Mouse (Mus musculus) hematopoietic multipotent progenitor cell, adult 10-12 weeks (in vitro differentiated cells): Measurements from ENCODE around the gene Map2k1. TPM values are rescaled to one million over a fixed set of nuclear protein-coding genes. Genes with fewer than 3 reads are reported as not detected.

ENCODE experiments used
- polyA plus RNA-seq: library from polyadenylated mRNA; stranded (reverse); fragments of >175 nt; gene quantifications from 2 replicates; pipeline ENCODE4 v1.2.3, GENCODE M21; 2012; ENCODE audit warnings: low replicate concordance

The Map2k1 gene
- 61.1 and 80.2 TPM in 2 replicates for polyA plus RNA-seq

DNA sequence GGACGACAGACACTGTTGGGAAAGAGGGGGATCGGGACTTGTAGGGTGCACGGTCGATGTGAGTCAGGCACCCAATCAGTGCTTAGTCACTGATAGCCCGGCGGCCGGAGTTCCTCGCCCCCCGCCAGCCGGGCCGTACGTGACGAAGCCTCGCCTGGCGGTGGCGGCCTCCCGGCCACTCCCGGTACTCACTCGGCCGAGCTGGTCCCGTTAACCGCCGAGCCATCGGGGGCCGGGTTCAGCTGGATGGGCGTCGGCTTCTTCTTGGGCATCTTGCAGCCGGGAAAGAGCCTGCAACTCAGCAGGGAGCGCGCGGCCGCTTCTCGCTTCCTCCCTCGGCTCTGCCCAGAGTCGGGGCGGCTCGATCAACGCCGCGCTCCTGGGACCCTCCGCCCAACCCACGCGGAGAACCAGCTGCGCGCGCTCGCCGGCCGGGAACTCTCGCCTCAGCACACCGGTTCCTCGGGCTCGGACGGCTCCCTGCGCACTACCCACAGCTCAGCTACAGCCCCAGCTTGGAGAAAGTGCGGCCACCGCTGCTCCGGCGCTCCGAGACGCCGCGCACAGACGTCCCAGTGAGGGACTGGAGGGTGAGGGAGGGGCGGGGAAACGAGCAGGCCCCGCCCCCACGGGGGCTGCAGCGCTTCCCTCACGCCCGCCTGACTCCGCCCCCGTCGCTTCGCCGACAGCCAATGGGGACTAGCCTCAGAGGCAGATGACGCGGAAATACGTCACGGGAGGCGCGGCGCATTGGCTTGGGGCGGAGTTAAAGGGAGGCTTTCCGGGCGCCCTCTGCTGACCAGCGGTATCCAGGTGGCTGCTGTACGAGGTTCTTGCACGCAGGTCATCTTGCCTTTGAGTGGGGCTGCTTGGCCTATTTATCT, at the start of gene Map2k1:
Gene Map2k1 (minus strand): TSS at position 611 of the 884 bp plus-strand sequence.

DNA sequence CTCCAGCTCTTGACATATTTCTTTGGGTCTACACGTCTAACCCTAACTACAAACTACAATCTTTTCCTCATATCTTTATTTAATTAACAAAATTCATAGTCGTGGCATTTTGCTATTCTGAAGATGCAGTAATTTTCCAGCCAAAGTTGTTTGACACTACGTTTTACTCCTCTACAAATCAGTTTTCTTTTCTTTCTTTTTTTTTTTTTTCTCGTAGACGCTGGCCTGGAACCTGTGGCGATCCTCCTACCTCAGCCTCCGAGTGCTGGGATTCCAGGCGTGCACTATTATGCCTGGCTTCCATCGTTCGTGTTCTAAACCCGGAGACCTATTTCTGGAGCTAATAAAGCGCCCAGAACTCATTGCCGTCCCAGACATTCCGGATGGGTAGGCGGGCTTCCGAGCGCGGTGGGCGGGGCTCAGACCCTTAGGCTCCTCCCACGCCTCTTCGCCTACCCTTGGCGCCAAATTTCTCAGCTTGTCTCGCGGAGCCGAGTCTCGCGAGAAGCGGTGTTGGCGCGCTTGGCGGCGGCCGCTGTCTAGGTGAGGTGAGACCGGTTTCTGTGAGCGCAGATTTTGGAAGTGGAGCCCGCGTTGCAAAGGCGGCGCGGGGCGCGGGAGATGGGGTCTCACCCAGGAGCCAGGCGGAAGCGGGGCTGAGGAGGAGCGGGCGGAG, 27.8 kb upstream of the Map2k1 start, which contains the start of gene Tipin:
Gene Tipin (plus strand): TSS at position 477 of the 676 bp plus-strand sequence.

GRCm38 (mm10) chr9:64234768-64235435, 18.5 kb downstream of the Map2k1 start, which contains the start of gene Uchl4:
TSS of gene Uchl4 (plus strand) at chr9:64235201.

GRCm38 (mm10) chr9:64178974-64179646, 74.3 kb downstream of the Map2k1 start, which contains the start of gene Snapc5:
TSS of gene Snapc5 (plus strand) at chr9:64179274.

DNA sequence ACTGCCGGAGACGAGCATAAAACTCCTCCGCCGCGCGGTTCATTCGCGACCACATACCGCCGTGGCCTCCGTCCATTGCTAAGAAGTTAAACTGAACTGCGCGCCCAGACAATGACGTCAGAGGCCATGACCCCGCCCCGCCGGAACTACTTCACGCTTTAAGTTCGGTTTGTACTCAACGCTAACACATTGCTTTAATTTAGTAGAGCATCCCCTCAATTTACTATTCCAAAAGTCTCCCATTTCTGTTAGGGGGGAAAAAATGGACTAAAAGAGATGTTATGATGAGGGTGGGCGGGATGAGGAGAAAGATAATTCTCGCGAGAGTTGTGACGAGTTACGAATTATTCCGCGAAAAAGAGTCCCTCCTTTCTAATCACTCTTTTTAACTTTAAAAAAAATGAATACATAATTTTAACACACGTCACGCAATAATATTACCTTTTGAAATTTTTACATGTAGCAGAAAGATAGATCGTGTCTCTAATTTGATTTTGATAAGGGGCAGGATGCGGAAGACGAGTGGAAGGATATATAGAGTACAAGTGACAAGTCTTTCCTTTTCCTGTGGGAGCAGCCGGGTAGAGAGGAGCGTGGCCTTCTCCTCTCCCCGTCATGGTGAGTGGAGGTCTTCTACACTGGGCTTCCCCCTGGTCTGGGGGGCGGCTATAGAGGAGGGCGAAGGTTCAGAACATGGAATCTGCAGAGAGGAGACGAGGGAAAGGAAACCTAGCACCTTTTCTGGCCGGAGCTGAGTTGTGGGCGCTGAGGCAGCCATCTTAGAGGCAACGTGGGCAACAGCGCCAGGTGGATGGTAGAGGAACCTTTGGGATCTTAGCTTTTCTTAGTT, 80.4 kb downstream of the Map2k1 start, which contains the start of the genes Zwilch and Rpl4:
Gene Zwilch (minus strand): TSS at position 289 of the 850 bp plus-strand sequence.
Gene Rpl4 (plus strand): TSS at position 560 of the 850 bp plus-strand sequence.

Other genes with a start within 250 kb of the Map2k1 start
- 1.00 and 1.5 TPM in 2 replicates for gene Smad6, start 231.6 kb downstream of the Map2k1 start, polyA plus RNA-seq
- not detected in 2 replicates for gene Lctl, start 136.5 kb downstream of the Map2k1 start, polyA plus RNA-seq
- gene Zwilch, start 80.5 kb downstream of the Map2k1 start, polyA plus RNA-seq: 0.65 and 1.4 TPM in 2 replicates
- gene Rpl4, start 80.3 kb downstream of the Map2k1 start, polyA plus RNA-seq: 185 and 254 TPM in 2 replicates
- gene Snapc5, start 74.4 kb downstream of the Map2k1 start, polyA plus RNA-seq: 1.4 and 7.6 TPM in 2 replicates
- gene Uchl4, start 18.4 kb downstream of the Map2k1 start, polyA plus RNA-seq: not detected in 2 replicates
- 0.18 and 2.6 TPM in 2 replicates for gene Tipin, start 27.9 kb upstream of the Map2k1 start, polyA plus RNA-seq
- gene Dis3l, start 87.7 kb upstream of the Map2k1 start, polyA plus RNA-seq: 6.1 and 11.0 TPM in 2 replicates
- not detected in 2 replicates for gene Megf11, start 132.0 kb upstream of the Map2k1 start, polyA plus RNA-seq